ENCODE assay signal across 25 mouse cellular contexts in the genomic region with DNA sequence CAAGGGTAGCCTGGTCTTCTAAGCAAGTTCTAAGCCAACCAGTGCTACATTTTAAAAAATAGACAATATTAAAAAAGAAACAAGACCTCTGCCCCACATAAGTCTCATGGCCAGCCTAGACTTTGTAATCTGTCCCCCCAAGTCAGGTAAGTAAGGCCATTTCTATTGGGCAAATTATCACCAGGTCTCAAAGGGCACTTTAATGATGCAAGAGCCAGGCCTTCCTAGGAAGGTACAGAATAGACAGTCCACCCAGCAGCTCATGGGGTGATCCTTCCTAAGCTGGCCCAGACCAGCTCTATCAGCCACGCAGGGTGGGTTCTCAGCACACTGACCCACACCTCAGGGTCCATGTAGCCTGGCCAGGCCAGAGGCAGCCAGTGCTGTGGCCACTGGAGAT. TPM values are rescaled to one million over a fixed set of nuclear protein-coding genes. Genes with fewer than 3 reads are reported as not detected.
"Had no signal": no experiment of that assay in that cellular context is flagged by ENCODE, and none has a peak within 500 bp of the region (broad histone marks: within the 10 kb centered on the region; RNA-seq: fewer than 3 reads in every experiment).

No protein-coding gene starts in this region.

- H3K27ac ChIP-seq: gastrocnemius, adult 2 months; heart, adult 2 months; heart, embryonic 13.5 days; heart, embryonic 15.5 days; hindbrain, embryonic 13.5 days; hindbrain, embryonic 15.5 days; hindbrain, postnatal 0 days; kidney, postnatal 0 days; limb, embryonic 13.5 days; limb, embryonic 15.5 days; liver, embryonic 14.5 days had no signal

- H3K9ac ChIP-seq: heart, embryonic 13.5 days; heart, embryonic 15.5 days; hindbrain, embryonic 13.5 days; hindbrain, embryonic 15.5 days; limb, embryonic 13.5 days; limb, embryonic 15.5 days; liver, embryonic 14.5 days had no signal

- ATAC-seq: hindbrain, postnatal 0 days had no signal

- H3K27me3 ChIP-seq: heart, embryonic 13.5 days; heart, embryonic 15.5 days; hindbrain, embryonic 13.5 days; hindbrain, embryonic 15.5 days; limb, embryonic 13.5 days; limb, embryonic 15.5 days had no signal

- DNase-seq: gastrocnemius, adult 2 months; gastrocnemius, postnatal 10 days; gastrocnemius, postnatal 25 days; heart, adult 11 months; heart, adult 2 months; heart, postnatal 14 days; heart, postnatal 36 days; kidney, adult 18-20 months; kidney, adult 8-10 months; kidney, postnatal 14 days; kidney, postnatal 36 days; layer of hippocampus, adult 9-11 months; layer of hippocampus, postnatal 36 days; left cerebral cortex, postnatal 4 days had no signal

- H3K9me3 ChIP-seq: heart, embryonic 13.5 days; heart, embryonic 15.5 days; hindbrain, embryonic 13.5 days; hindbrain, embryonic 15.5 days; limb, embryonic 13.5 days; limb, embryonic 15.5 days had no signal

- H3K4me3 ChIP-seq: gastrocnemius, adult 2 months; heart, adult 2 months; heart, embryonic 13.5 days; heart, embryonic 15.5 days; hindbrain, embryonic 13.5 days; hindbrain, embryonic 15.5 days; limb, embryonic 13.5 days; limb, embryonic 15.5 days had no signal

- H3K4me2 ChIP-seq: heart, embryonic 11.5 days; heart, embryonic 13.5 days; heart, embryonic 15.5 days; hindbrain, embryonic 13.5 days; hindbrain, embryonic 15.5 days; limb, embryonic 13.5 days; limb, embryonic 15.5 days had no signal

RNA-seq across cellular contexts. Expression of a gene that starts 24.4 kb away (rescaled TPM):
- total RNA-seq: gastrocnemius, adult 2 months; gastrocnemius, postnatal 25 days; hematopoietic stem cell, adult 5-6 weeks had no signal
